Mouse (Mus musculus): Measurements from ENCODE around the gene Nbr1.
A peak's percentile ranks its signal among the peaks of the same experiment; 100 is the strongest.
"Not testable (repeated sequence)": the region's sequence is repeated elsewhere in the genome, so short reads cannot be mapped to it uniquely, and the experiment has no call there.

Nbr1 gene

DNA sequence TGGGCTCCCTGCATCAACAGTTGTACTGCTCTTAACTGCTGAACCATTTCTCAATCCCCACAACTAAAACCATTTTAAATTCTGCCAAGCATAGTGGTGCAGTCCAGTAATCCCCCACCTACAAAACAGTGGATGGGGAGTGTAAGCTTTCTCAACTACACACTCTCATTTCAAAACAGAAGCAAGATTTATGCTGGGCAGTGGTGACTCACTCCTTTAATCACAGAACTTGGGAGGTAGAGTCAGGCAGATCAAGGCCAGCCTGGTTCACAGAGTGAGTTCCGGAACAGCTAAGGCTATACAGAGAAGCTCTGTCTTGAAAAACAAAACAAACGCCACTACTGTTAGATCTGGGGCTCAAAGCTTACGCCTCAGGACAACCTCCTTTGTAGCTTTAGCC is 66.6 kb downstream of the Nbr1 start:
- DNase-seq (ENCODE audit: low read depth, low spot score) = no peak

DNA sequence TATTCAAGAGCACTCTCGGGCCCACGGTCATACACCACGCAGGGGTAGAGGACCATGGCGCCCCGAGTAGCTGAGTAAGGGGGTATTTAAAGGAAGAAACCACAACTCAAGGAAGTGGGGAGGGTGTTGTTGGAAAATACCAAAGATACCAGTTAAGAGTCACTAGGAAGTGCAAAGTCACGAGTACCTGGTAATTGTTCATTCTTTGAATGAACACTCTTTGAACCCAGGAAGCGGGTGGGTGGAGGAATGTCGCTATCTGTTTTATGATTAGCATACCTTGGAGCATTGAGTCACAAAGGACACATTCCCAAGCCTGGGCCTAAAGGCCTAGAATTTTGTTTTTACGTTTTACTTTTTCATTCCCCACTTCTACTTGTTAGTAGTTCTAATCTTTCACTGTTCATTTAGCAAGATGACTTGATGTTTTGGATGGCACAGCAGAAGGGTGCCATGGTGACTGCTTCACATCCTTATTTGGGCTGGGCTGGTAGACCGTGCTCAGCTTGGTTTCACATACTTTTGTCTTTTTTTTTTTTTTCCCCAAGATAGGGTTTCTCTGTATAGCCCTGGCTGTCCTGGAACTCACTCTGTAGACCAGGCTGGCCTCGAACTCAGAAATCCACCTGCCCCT is 68.2 kb downstream of the Nbr1 start:
- DNase-seq (ENCODE audit: low read depth, low spot score) = not testable (repeated sequence)

DNA sequence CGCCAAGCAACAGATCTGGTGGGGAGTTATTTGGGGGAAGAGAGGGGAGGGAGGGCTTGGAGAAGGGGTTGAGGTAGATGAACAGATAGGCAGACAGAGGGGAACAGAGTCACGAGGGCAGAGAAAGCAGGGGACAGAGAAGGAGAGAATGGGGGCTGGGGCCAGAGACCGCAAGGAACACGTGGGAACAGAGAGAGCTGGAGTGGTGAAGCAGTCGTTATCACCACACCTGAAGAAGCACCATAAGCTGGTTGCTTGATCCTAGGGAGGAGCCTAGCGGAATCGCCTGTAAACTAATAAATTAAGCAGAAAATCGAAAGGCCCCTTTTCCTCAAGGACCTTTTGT is 74.7 kb downstream of the Nbr1 start:
- no peak for DNase-seq (ENCODE audit: low read depth, low spot score)

DNA sequence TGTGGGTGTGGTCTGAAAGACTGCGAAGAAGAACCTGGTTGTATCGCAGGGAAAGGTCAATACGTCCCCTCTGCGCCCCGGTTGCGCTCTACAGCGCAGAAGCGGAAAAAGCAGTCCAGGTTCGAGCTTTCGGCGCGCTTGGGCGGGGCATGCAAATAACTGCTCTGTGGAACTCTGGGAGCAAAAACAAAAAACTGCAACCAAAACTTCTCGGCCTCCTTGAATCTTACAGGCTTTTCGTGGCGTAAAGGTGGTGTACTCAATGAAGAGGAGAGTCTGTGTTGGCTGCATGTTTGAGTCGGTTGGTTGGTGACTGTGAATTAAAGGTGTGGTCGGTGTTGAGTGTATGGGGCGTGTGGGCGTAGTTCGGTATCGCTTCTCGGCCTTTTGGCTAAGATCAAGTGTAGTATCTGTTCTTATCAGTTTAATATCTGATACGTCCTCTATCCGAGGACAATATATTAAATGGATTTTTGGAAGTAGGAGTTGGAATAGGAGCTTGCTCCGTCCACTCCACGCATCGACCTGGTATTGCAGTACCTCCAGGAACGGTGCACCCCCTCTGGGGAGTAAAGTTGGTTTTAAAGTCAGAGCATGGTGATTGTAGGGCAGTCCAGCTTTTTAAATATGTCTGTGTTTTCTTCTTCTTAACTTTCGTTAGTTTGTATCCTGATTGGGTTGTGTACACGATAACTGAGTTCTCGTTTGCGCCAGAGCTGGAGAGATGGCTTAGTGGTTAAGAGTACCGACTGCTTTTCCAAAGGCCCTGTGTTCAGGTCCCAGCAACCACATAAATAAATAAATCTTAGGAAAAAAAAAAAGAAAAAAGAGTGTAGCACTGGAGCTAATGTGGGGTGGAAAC is 75.3 kb downstream of the Nbr1 start, which contains the start of gene Rdm1:
Rdm1 (plus strand) TSS at position 201 of the 862 bp plus-strand sequence.
- peak; percentile 86 for DNase-seq (ENCODE audit: low read depth, low spot score)

- DNase-seq (ENCODE audit: low read depth, low spot score) = peak; percentile 88
Measured at GRCm38 (mm10) chr11:101627857-101628559, 76.1 kb downstream of the Nbr1 start.

DNA sequence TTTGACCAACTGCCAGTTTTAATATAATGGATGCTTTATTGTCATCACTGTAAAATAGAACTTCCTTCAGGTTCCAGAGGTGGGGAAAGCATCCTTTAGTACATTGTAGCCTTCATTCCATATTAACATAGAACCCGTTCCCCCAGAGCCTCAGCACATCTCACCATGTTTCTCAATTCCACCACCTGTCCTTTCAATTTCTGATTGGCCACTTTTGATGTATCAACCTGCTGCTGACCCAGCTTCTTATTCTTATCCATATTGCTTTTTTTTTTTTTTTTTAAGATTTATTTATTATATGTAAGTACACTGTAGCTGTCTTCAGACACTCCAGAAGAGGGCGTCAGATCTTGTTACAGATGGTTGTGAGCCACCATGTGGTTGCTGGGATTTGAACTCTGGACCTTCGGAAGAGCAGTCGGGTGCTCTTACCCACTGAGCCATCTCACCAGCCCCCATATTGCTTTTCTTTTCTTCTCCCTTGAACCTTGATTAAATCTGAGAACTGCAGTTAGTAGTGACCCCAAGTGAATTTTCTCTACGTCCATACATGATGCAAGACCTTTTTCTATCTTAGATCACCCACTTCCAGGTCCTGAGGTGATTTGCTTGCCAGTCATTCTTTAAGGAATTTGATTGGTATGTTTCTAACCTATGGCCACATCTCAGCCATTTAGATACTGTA is 76.9 kb downstream of the Nbr1 start:
- not testable (repeated sequence) for DNase-seq (ENCODE audit: low read depth, low spot score)

Measured in skeletal muscle tissue, adult 2 months (tissue).